Mouse (Mus musculus) ZHBTc4 (cell line): ENCODE results near the gene Laptm5.

Experiments
- DNase-seq: peaks from one replicate; pipeline ENCODE4 v3.0.0-alpha.2; 2011; ENCODE audit warnings: low read depth, low spot score

Gene Laptm5

GRCm38 (mm10) chr4:130913077-130913476 is at the start of gene Laptm5:
Gene Laptm5 (plus strand): TSS chr4:130913125.
- DNase-seq: peak; percentile 91

GRCm38 (mm10) chr4:130865460-130865859 is 47.5 kb upstream of the Laptm5 start:
- DNase-seq: no peak

- DNase-seq: peak; percentile 36
Observed at GRCm38 (mm10) chr4:130865901-130866371, 47.0 kb upstream of the Laptm5 start.

GRCm38 (mm10) chr4:130867940-130868339 is 45.0 kb upstream of the Laptm5 start:
- no peak for DNase-seq

GRCm38 (mm10) chr4:130868803-130869202 is 44.1 kb upstream of the Laptm5 start:
- DNase-seq: no peak

GRCm38 (mm10) chr4:130872414-130872813 is 40.5 kb upstream of the Laptm5 start:
- DNase-seq: no peak

- peak; percentile 64 for DNase-seq
Observed at GRCm38 (mm10) chr4:130873440-130873839, 39.5 kb upstream of the Laptm5 start.

- DNase-seq: no peak
Observed at GRCm38 (mm10) chr4:130874601-130875000, 38.3 kb upstream of the Laptm5 start.

- no peak for DNase-seq
Observed at GRCm38 (mm10) chr4:130876016-130876726, 36.8 kb upstream of the Laptm5 start.

- DNase-seq: peak; percentile 92
Observed at GRCm38 (mm10) chr4:130878273-130879047, 34.5 kb upstream of the Laptm5 start.

GRCm38 (mm10) chr4:130879048-130879384 is 33.9 kb upstream of the Laptm5 start:
- no peak for DNase-seq

GRCm38 (mm10) chr4:130881336-130881735 is 31.6 kb upstream of the Laptm5 start:
- no peak for DNase-seq

- DNase-seq: no peak
Observed at GRCm38 (mm10) chr4:130882762-130883161, 30.2 kb upstream of the Laptm5 start.

GRCm38 (mm10) chr4:130883820-130884533 is 28.9 kb upstream of the Laptm5 start:
- peak; percentile 47 for DNase-seq

- no peak for DNase-seq
Observed at GRCm38 (mm10) chr4:130887148-130887745, 25.7 kb upstream of the Laptm5 start.

- no peak for DNase-seq
Observed at GRCm38 (mm10) chr4:130889777-130890510, 23.0 kb upstream of the Laptm5 start.

- no peak for DNase-seq
Observed at GRCm38 (mm10) chr4:130890511-130890840, 22.4 kb upstream of the Laptm5 start.

- peak; percentile 83 for DNase-seq
Observed at GRCm38 (mm10) chr4:130892001-130892587, 20.8 kb upstream of the Laptm5 start.

GRCm38 (mm10) chr4:130893688-130894087 is 19.2 kb upstream of the Laptm5 start:
- peak; percentile 45 for DNase-seq

GRCm38 (mm10) chr4:130895701-130896100 is 17.2 kb upstream of the Laptm5 start:
- no peak for DNase-seq

GRCm38 (mm10) chr4:130896372-130896771 is 16.6 kb upstream of the Laptm5 start:
- DNase-seq: peak; percentile 83
